ENCODE assay signal across 26 mouse cellular contexts in genomic region chr1:154536763-154537162, GRCm38 (mm10).
"Had no signal": no experiment of that assay in that cellular context is flagged by ENCODE, and none has a peak within 500 bp of the region (broad histone marks: within the 10 kb centered on the region; RNA-seq: fewer than 3 reads in every experiment).

No protein-coding gene starts in this region.

- H3K9me3 ChIP-seq: embryonic facial prominence, embryonic 10.5 days; embryonic facial prominence, embryonic 12.5 days; embryonic facial prominence, embryonic 13.5 days; embryonic facial prominence, embryonic 15.5 days; forebrain, embryonic 10.5 days; forebrain, embryonic 12.5 days; forebrain, embryonic 13.5 days; forebrain, embryonic 15.5 days had no signal

- DNase-seq: cerebellum, adult 9-10 months; cerebellum, adult 9-11 months; cerebellum, postnatal 10 days; cerebellum, postnatal 14 days; cerebellum, postnatal 25 days; cerebellum, postnatal 36 days; embryo, embryonic 11 days; forebrain, postnatal 0 days; gastrocnemius, adult 2 months; gastrocnemius, postnatal 10 days; gastrocnemius, postnatal 14 days; gastrocnemius, postnatal 25 days; gastrocnemius, postnatal 36 days; heart, adult 18-20 months; heart, adult 2 months had no signal

- H3K36me3 ChIP-seq: embryonic facial prominence, embryonic 10.5 days; embryonic facial prominence, embryonic 12.5 days; embryonic facial prominence, embryonic 13.5 days; embryonic facial prominence, embryonic 15.5 days; forebrain, embryonic 10.5 days; forebrain, embryonic 12.5 days; forebrain, embryonic 15.5 days had no signal

- H3K27me3 ChIP-seq: embryonic facial prominence, embryonic 12.5 days; embryonic facial prominence, embryonic 13.5 days; embryonic facial prominence, embryonic 15.5 days; forebrain, embryonic 12.5 days; forebrain, embryonic 13.5 days; forebrain, embryonic 15.5 days had no signal

- H3K4me2 ChIP-seq: embryonic facial prominence, embryonic 12.5 days; embryonic facial prominence, embryonic 13.5 days; embryonic facial prominence, embryonic 15.5 days; forebrain, embryonic 12.5 days; forebrain, embryonic 13.5 days; forebrain, embryonic 15.5 days had no signal

- H3K27ac ChIP-seq: embryonic facial prominence, embryonic 10.5 days; embryonic facial prominence, embryonic 12.5 days; embryonic facial prominence, embryonic 13.5 days; embryonic facial prominence, embryonic 15.5 days; forebrain, embryonic 10.5 days; forebrain, embryonic 12.5 days; forebrain, embryonic 13.5 days; forebrain, embryonic 15.5 days; gastrocnemius, adult 2 months; heart, adult 2 months had no signal

- H3K9ac ChIP-seq: embryonic facial prominence, embryonic 12.5 days; embryonic facial prominence, embryonic 13.5 days; embryonic facial prominence, embryonic 15.5 days; forebrain, embryonic 12.5 days; forebrain, embryonic 13.5 days; forebrain, embryonic 15.5 days; forebrain, postnatal 0 days had no signal

- H3K4me3 ChIP-seq: embryonic facial prominence, embryonic 10.5 days; embryonic facial prominence, embryonic 12.5 days; embryonic facial prominence, embryonic 13.5 days; embryonic facial prominence, embryonic 15.5 days; erythroblast, embryonic 14.5 days; forebrain, embryonic 10.5 days; forebrain, embryonic 12.5 days; forebrain, embryonic 13.5 days; forebrain, embryonic 15.5 days; gastrocnemius, adult 2 months; heart, adult 2 months had no signal

- ATAC-seq: forebrain, embryonic 13.5 days; forebrain, embryonic 14.5 days; forebrain, embryonic 15.5 days; forebrain, embryonic 16.5 days; forebrain, postnatal 0 days had no signal
